Mouse (Mus musculus) small intestine, adult 2 months (tissue): Measurements from ENCODE around the gene Uri1.
A peak's percentile ranks its signal among the peaks of the same experiment; 100 is the strongest.

ENCODE experiments used
- CTCF ChIP-seq: fragments of 200-500 bp; IDR thresholded peaks from 2 replicates; pipeline ENCODE4 v1.5.1; 2012; ENCODE audit warnings: low read depth, mild to moderate bottlenecking, control low read depth, inconsistent platforms, low read length, moderate library complexity, mixed read lengths; ENCODE audit not compliant: insufficient replicate concordance, insufficient read length; ENCODE audit errors: extremely low read depth
- POLR2A ChIP-seq: fragments of 200-500 bp; IDR thresholded peaks from 2 replicates; pipeline ENCODE4 v1.6.1; 2012; ENCODE audit warnings: low read depth, mild to moderate bottlenecking, control low read depth, inconsistent platforms, low read length, moderate library complexity

- TF ChIP-seq CTCF: peak; percentile 56; the same call in 1 of the 2 replicates
- no peak for TF ChIP-seq POLR2A
Observed at GRCm38 (mm10) chr7:37934770-37935182, 88.6 kb downstream of the Uri1 start.
